Mouse (Mus musculus): ENCODE data around the gene Rasl2-9. TPM values are rescaled to one million over a fixed set of nuclear protein-coding genes. Genes with fewer than 3 reads are reported as not detected.

Rasl2-9 gene
- total and polyA plus RNA-seq, 2 experiments from 2014 or later: 0.57 TPM; not detected in 1

DNA sequence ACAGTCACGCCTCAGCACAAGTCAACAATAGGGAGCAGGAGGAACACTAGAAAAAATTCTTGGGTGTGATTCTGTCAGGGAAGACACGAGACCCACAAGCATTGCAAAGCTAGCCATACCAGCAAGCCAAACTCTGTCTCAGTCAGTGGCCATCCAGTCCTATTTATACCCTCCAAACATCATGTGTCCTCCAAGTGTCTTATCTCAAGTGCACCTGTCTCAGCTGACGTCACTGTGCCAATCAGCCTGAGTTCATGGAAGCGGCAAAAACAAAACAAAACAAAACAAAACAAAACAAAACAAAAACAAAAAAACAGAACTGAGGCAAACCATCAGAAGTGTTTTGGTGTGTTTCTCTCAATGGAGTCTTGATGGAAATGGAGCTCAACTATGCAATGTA is 17.5 kb downstream of the Rasl2-9 start:
- Histone ChIP-seq H3K27me3 (ENCODE audit: insufficient read depth, low read length) (no peaks in the 10 kb centered on the region), H3K9ac (replicated peaks; ENCODE audit: low read length, poor library complexity, severe bottlenecking) (no peak overlapping the region), H3K4me1 (ENCODE audit: insufficient read depth, low read length) (no peaks in the 10 kb centered on the region), H3K36me3 (ENCODE audit: insufficient read depth, low read length) (no peaks in the 10 kb centered on the region), H3K4me2 (ENCODE audit: low read depth, low read length, poor library complexity, severe bottlenecking) (no peak overlapping the region), H3K9me3 (ENCODE audit: low read length) (no peaks in the 10 kb centered on the region), H3K4me3 (ENCODE audit: low read depth, low read length) (no peak overlapping the region), H3K27ac (ENCODE audit: low read depth, low read length) (no peak overlapping the region)
- DNase-seq (ENCODE audit: low spot score) (no peak), ATAC-seq (ENCODE audit: low FRiP score) (no peak)
- TF ChIP-seq CTCF (IDR thresholded peaks at IDR 0.05): no peak
- WGBS: 82% methylated on average over 4 of the region's 4 CpGs

GRCm38 (mm10) chr7:5102564-5102963 is 23.2 kb downstream of the Rasl2-9 start:
- Histone ChIP-seq H3K4me3 (ENCODE audit: low read depth, low read length) (no peak overlapping the region), H3K4me2 (ENCODE audit: low read depth, low read length, poor library complexity, severe bottlenecking) (no peak overlapping the region), H3K36me3 (ENCODE audit: insufficient read depth, low read length) (peaks cover 15% of the 10 kb centered on the region), H3K9ac (replicated peaks; ENCODE audit: low read length, poor library complexity, severe bottlenecking) (no peak overlapping the region), H3K27ac (ENCODE audit: low read depth, low read length) (no peak overlapping the region), H3K4me1 (ENCODE audit: insufficient read depth, low read length) (no peaks in the 10 kb centered on the region), H3K9me3 (ENCODE audit: low read length) (no peaks in the 10 kb centered on the region), H3K27me3 (ENCODE audit: insufficient read depth, low read length) (no peaks in the 10 kb centered on the region)
- DNase-seq (ENCODE audit: low spot score): no peak
- TF ChIP-seq CTCF (IDR thresholded peaks at IDR 0.05): no peak
- 84% methylated on average over 2 of the region's 2 CpGs for WGBS
- ATAC-seq (ENCODE audit: low FRiP score): no peak

DNA sequence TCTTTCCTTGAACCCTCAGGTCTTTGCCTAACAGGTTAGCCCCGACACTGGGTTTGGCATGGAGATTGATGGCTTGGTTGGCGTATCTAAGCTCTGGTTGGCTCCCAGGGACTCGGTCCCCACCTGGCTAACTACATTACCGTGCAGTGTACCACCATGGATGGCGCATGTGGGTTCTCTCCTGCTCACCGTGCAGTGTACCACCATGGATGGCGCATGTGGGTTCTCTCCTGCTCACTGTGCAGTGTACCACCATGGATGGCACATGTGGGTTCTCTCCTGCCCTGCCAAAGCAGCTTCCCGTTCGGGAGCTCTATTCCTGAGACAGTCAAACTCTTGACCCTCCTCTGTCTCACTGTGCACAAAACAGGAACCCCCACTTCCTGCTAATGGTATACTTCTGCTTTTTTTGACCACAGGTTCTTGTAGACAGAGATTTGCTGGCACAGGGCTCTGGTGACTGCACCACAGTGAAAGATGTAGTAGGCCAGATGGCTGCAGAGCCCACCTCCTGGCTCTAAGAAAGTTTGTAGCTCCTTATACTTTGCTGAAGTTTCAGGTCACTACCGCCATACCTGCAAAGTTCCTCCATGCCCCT is 24.6 kb downstream of the Rasl2-9 start:
- WGBS: 92% methylated on average over 10 of the region's 10 CpGs
- H3K36me3 ChIP-seq (ENCODE audit: insufficient read depth, low read length): peaks cover 23% of the 10 kb centered on the region
- H3K9ac ChIP-seq (replicated peaks; ENCODE audit: low read length, poor library complexity, severe bottlenecking): no peak overlapping the region
- TF ChIP-seq CTCF (IDR thresholded peaks at IDR 0.05): no peak
- no peak overlapping the region for H3K27ac ChIP-seq (ENCODE audit: low read depth, low read length)
- no peaks in the 10 kb centered on the region for H3K4me1 ChIP-seq (ENCODE audit: insufficient read depth, low read length)
- no peaks in the 10 kb centered on the region for H3K27me3 ChIP-seq (ENCODE audit: insufficient read depth, low read length)
- H3K4me3 ChIP-seq (ENCODE audit: low read depth, low read length): no peak overlapping the region
- no peaks in the 10 kb centered on the region for H3K9me3 ChIP-seq (ENCODE audit: low read length)
- ATAC-seq (ENCODE audit: low FRiP score): no peak
- DNase-seq (ENCODE audit: low spot score): no peak
- no peak overlapping the region for H3K4me2 ChIP-seq (ENCODE audit: low read depth, low read length, poor library complexity, severe bottlenecking)

GRCm38 (mm10) chr7:5099796-5100195 is 26.0 kb downstream of the Rasl2-9 start:
- H3K36me3 ChIP-seq (ENCODE audit: insufficient read depth, low read length): peaks cover 37% of the 10 kb centered on the region
- no peak for TF ChIP-seq CTCF (IDR thresholded peaks at IDR 0.05)
- H3K4me2 ChIP-seq (ENCODE audit: low read depth, low read length, poor library complexity, severe bottlenecking): no peak overlapping the region
- DNase-seq (ENCODE audit: low spot score): no peak
- 84% methylated on average over 3 of the region's 3 CpGs for WGBS
- no peaks in the 10 kb centered on the region for H3K9me3 ChIP-seq (ENCODE audit: low read length)
- no peak overlapping the region for H3K4me3 ChIP-seq (ENCODE audit: low read depth, low read length)
- H3K9ac ChIP-seq (replicated peaks; ENCODE audit: low read length, poor library complexity, severe bottlenecking): no peak overlapping the region
- no peaks in the 10 kb centered on the region for H3K27me3 ChIP-seq (ENCODE audit: insufficient read depth, low read length)
- ATAC-seq (ENCODE audit: low FRiP score): no peak
- no peaks in the 10 kb centered on the region for H3K4me1 ChIP-seq (ENCODE audit: insufficient read depth, low read length)
- no peak overlapping the region for H3K27ac ChIP-seq (ENCODE audit: low read depth, low read length)

DNA sequence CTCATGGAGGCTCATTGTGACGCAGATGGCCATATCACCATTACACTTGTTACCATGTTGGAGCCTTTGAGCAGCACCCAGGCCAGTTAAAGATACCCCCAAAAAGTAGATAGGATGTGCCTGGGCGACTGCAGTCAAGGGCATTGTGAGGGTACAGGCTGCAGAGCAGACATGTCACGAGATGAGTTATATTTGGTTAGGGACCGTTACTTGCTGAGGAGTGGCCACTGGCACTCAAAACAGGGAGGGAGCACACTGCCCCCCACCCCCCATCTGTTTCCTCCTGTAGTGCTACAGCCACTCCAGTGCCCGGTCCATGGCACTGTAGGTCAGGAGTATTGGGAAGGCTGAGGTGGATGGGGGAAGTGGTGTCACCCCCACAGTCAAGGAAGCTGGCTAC is 27.0 kb downstream of the Rasl2-9 start:
- H3K27me3 ChIP-seq (ENCODE audit: insufficient read depth, low read length): no peaks in the 10 kb centered on the region
- H3K9me3 ChIP-seq (ENCODE audit: low read length): no peaks in the 10 kb centered on the region
- peaks cover 45% of the 10 kb centered on the region for H3K36me3 ChIP-seq (ENCODE audit: insufficient read depth, low read length)
- ATAC-seq (ENCODE audit: low FRiP score): no peak
- H3K27ac ChIP-seq (ENCODE audit: low read depth, low read length): no peak overlapping the region
- no peaks in the 10 kb centered on the region for H3K4me1 ChIP-seq (ENCODE audit: insufficient read depth, low read length)
- WGBS: 93% methylated on average over 5 of the region's 5 CpGs
- TF ChIP-seq CTCF (IDR thresholded peaks at IDR 0.05): no peak
- no peak overlapping the region for H3K4me2 ChIP-seq (ENCODE audit: low read depth, low read length, poor library complexity, severe bottlenecking)
- no peak overlapping the region for H3K9ac ChIP-seq (replicated peaks; ENCODE audit: low read length, poor library complexity, severe bottlenecking)
- H3K4me3 ChIP-seq (ENCODE audit: low read depth, low read length): no peak overlapping the region
- DNase-seq (ENCODE audit: low spot score): no peak

DNA sequence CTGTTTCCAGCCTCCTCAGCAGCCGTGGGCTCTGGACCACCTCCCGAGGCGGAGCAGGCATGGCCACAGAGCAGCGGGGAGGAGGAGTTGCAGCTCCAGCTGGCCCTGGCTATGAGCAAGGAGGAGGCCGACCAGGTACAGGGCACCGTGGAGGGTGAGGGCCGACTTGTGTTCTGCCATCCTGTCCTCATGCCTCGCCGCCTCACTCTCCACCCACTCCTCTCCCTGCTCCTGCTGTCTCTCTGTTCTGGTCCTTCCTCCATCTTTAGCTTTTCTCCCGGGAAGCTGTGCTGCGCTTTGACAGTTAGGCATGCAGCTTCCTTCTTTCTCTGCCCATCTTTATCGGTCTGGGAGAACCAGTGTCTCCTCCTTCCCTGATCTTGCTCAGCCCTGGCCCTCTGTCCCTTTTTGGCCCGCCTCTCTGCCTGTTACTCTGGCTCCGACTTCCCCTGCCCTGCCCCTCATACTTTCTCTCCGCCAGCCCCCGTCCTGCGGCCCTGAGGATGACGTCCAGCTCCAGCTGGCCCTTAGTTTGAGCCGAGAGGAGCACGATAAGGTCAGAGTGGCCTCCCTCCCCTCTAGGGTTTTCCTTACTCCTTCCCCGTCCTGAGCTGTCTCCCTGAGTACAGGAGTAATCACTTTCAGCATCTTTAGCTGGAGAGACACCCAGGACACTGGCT is 32.8 kb downstream of the Rasl2-9 start:
- 89% methylated on average over 21 of the region's 21 CpGs for WGBS
- Histone ChIP-seq H3K27ac (ENCODE audit: low read depth, low read length) (no peak overlapping the region), H3K4me3 (ENCODE audit: low read depth, low read length) (no peak overlapping the region), H3K36me3 (ENCODE audit: insufficient read depth, low read length) (peaks cover 48% of the 10 kb centered on the region), H3K4me2 (ENCODE audit: low read depth, low read length, poor library complexity, severe bottlenecking) (no peak overlapping the region), H3K9me3 (ENCODE audit: low read length) (no peaks in the 10 kb centered on the region), H3K9ac (replicated peaks; ENCODE audit: low read length, poor library complexity, severe bottlenecking) (no peak overlapping the region), H3K27me3 (ENCODE audit: insufficient read depth, low read length) (no peaks in the 10 kb centered on the region), H3K4me1 (ENCODE audit: insufficient read depth, low read length) (no peaks in the 10 kb centered on the region)
- no peak for DNase-seq (ENCODE audit: low spot score)
- no peak for ATAC-seq (ENCODE audit: low FRiP score)
- no peak for TF ChIP-seq CTCF (IDR thresholded peaks at IDR 0.05)

All from midbrain, postnatal 0 days (tissue).